Mouse (Mus musculus) forebrain, embryonic 12.5 days (tissue): ENCODE measurements around the gene Tmem246. TPM values are rescaled to one million over a fixed set of nuclear protein-coding genes. Genes with fewer than 3 reads are reported as not detected.

Experiments used
- ATAC-seq: fragments of 200-750 bp; cut with Nextera tagmentation; 2 replicates; pipeline ENCODE4 v1.8.0; 2017; ENCODE audit warnings: moderate TSS enrichment; ENCODE audit not compliant: low FRiP score
- H3K27ac ChIP-seq: fragments of 300-500 bp; sonication (generic); 2 replicates; pipeline ENCODE4 v1.5.1; 2016; ENCODE audit warnings: mild to moderate bottlenecking
- H3K27me3 ChIP-seq: fragments of 300-500 bp; sonication (generic); 2 replicates; pipeline ENCODE4 v1.6.1; 2016; ENCODE audit warnings: mild to moderate bottlenecking
- H3K36me3 ChIP-seq: fragments of 300-500 bp; sonication (generic); replicated peaks from 2 replicates; pipeline ENCODE4 v1.6.1; 2016; ENCODE audit warnings: mild to moderate bottlenecking
- H3K4me1 ChIP-seq: fragments of 300-500 bp; sonication (generic); 2 replicates; pipeline ENCODE4 v1.6.1; 2016
- H3K4me2 ChIP-seq: fragments of 300-500 bp; sonication (generic); 2 replicates; pipeline ENCODE4 v1.6.1; 2016; ENCODE audit warnings: mild to moderate bottlenecking, moderate library complexity
- H3K4me3 ChIP-seq: fragments of 300-500 bp; sonication (generic); replicated peaks from 2 replicates; pipeline ENCODE4 v1.5.1; 2016; ENCODE audit warnings: mild to moderate bottlenecking
- H3K9ac ChIP-seq: fragments of 300-500 bp; sonication (generic); 2 replicates; pipeline ENCODE4 v1.6.1; 2016; ENCODE audit warnings: mild to moderate bottlenecking
- H3K9me3 ChIP-seq: fragments of 300-500 bp; sonication (generic); 2 replicates; pipeline ENCODE4 v1.6.1; 2016
- WGBS: fragments of 180-500 bp; shearing (Covaris S2); methylation state at CpG from one replicate; pipeline ENCODE4 v1.1.7; 2016; 5-methylcytosine and 5-hydroxymethylcytosine counted together
- polyA plus RNA-seq: library from polyadenylated mRNA; unstranded; fragments of >200 nt; fragmentation: Nextera tagmentation; extraction: Ambion mirVana; gene quantifications from 2 replicates; pipeline ENCODE4 v1.2.1, GENCODE M21; 2016

The Tmem246 gene
- polyA plus RNA-seq, 1 experiment from 2014 or later = 21.7 TPM

- WGBS = 89% methylated on average over 1 of the region's 1 CpGs
Observed at GRCm38 (mm10) chr4:49605459-49605858, 7.8 kb upstream of the Tmem246 start.

GRCm38 (mm10) chr4:49604616-49605015, 6.9 kb upstream of the Tmem246 start:
- H3K9me3 ChIP-seq = no peaks in the 10 kb centered on the region
- H3K27ac ChIP-seq = no peak overlapping the region
- no peak overlapping the region for H3K4me3 ChIP-seq
- ATAC-seq = no peak
- H3K9ac ChIP-seq = no peak overlapping the region
- WGBS = 88% methylated on average over 5 of the region's 5 CpGs
- no peaks in the 10 kb centered on the region for H3K36me3 ChIP-seq
- H3K4me1 ChIP-seq = no peaks in the 10 kb centered on the region
- H3K27me3 ChIP-seq = 0 out of 2 replicates have a peak, but pooled peaks cover 3% of the 10 kb centered on the region
- no peak overlapping the region for H3K4me2 ChIP-seq

More at GRCm38 (mm10) chr4:49605459-49605858, 7.8 kb upstream of the Tmem246 start:
- no peak overlapping the region for H3K4me2 ChIP-seq
- no peak overlapping the region for H3K4me3 ChIP-seq
- H3K27me3 ChIP-seq = no peaks in the 10 kb centered on the region
- H3K9ac ChIP-seq = no peak overlapping the region
- H3K36me3 ChIP-seq = no peaks in the 10 kb centered on the region
- H3K4me1 ChIP-seq = no peaks in the 10 kb centered on the region
- H3K27ac ChIP-seq = no peak overlapping the region
- no peaks in the 10 kb centered on the region for H3K9me3 ChIP-seq
- no peak for ATAC-seq

GRCm38 (mm10) chr4:49604016-49604546, 6.4 kb upstream of the Tmem246 start:
- no peak overlapping the region for H3K27ac ChIP-seq

GRCm38 (mm10) chr4:49603161-49603560, 5.5 kb upstream of the Tmem246 start:
- 0 out of 2 replicates have a peak, but pooled peaks cover under 1% of the 10 kb centered on the region for H3K4me1 ChIP-seq
- no peak overlapping the region for H3K9ac ChIP-seq
- WGBS = 93% methylated on average over 2 of the region's 2 CpGs
- no peak for ATAC-seq
- no peak overlapping the region for H3K4me2 ChIP-seq
- H3K9me3 ChIP-seq = no peaks in the 10 kb centered on the region
- H3K27me3 ChIP-seq = peaks cover 6% of the 10 kb centered on the region; the same call in 1 of the 2 replicates
- no peaks in the 10 kb centered on the region for H3K36me3 ChIP-seq
- no peak overlapping the region for H3K27ac ChIP-seq
- no peak overlapping the region for H3K4me3 ChIP-seq

More at GRCm38 (mm10) chr4:49604016-49604546, 6.4 kb upstream of the Tmem246 start:
- H3K36me3 ChIP-seq = no peaks in the 10 kb centered on the region
- 48% methylated on average over 1 of the region's 1 CpGs for WGBS
- peaks cover 6% of the 10 kb centered on the region; the same call in 1 of the 2 replicates for H3K27me3 ChIP-seq
- no peak for ATAC-seq
- H3K4me2 ChIP-seq = no peak overlapping the region
- H3K4me3 ChIP-seq = no peak overlapping the region
- no peaks in the 10 kb centered on the region for H3K9me3 ChIP-seq
- no peaks in the 10 kb centered on the region for H3K4me1 ChIP-seq
- H3K9ac ChIP-seq = no peak overlapping the region

GRCm38 (mm10) chr4:49596846-49597182, 862 bp downstream of the Tmem246 start:
- Histone ChIP-seq H3K27me3 (peaks cover 6% of the 10 kb centered on the region; the same call in 1 of the 2 replicates), H3K36me3 (no peaks in the 10 kb centered on the region), H3K9ac (peak overlapping the region; percentile 64), H3K4me3 (peak overlapping the region; percentile 83), H3K9me3 (no peaks in the 10 kb centered on the region), H3K27ac (peak overlapping the region; percentile 65; the same call in 1 of the 2 replicates), H3K4me1 (0 out of 2 replicates have a peak, but pooled peaks cover 10% of the 10 kb centered on the region), H3K4me2 (peak overlapping the region; percentile 84)
- WGBS = under 1% methylated on average over 20 of the region's 20 CpGs
- no peak; the same call in 1 of the 2 replicates for ATAC-seq

GRCm38 (mm10) chr4:49590152-49590551, 7.5 kb downstream of the Tmem246 start:
- no peak overlapping the region for H3K9ac ChIP-seq
- 76% methylated on average over 2 of the region's 2 CpGs for WGBS
- H3K4me3 ChIP-seq = no peak overlapping the region
- ATAC-seq = no peak
- H3K36me3 ChIP-seq = peaks cover 19% of the 10 kb centered on the region; the same call in 1 of the 2 replicates
- no peak overlapping the region for H3K27ac ChIP-seq
- H3K27me3 ChIP-seq = no peaks in the 10 kb centered on the region
- no peaks in the 10 kb centered on the region for H3K9me3 ChIP-seq
- no peaks in the 10 kb centered on the region for H3K4me1 ChIP-seq
- H3K4me2 ChIP-seq = no peak overlapping the region

GRCm38 (mm10) chr4:49586811-49587210, 10.9 kb downstream of the Tmem246 start:
- whole genome bisulfite sequencing = 93% methylated on average over 10 of the region's 10 CpGs
- H3K27me3 ChIP-seq = no peaks in the 10 kb centered on the region
- no peak overlapping the region for H3K9ac ChIP-seq
- no peak overlapping the region for H3K4me3 ChIP-seq
- no peak overlapping the region for H3K4me2 ChIP-seq
- no peak for ATAC-seq
- H3K27ac ChIP-seq = no peak overlapping the region
- H3K9me3 ChIP-seq = no peaks in the 10 kb centered on the region
- H3K36me3 ChIP-seq = peaks cover 19% of the 10 kb centered on the region; the same call in 1 of the 2 replicates
- peaks cover 5% of the 10 kb centered on the region; the same call in 1 of the 2 replicates for H3K4me1 ChIP-seq

GRCm38 (mm10) chr4:49585524-49586101, 12.1 kb downstream of the Tmem246 start:
- Histone ChIP-seq H3K9ac (no peak overlapping the region), H3K27ac (no peak overlapping the region), H3K36me3 (peaks cover 19% of the 10 kb centered on the region; the same call in 1 of the 2 replicates), H3K4me1 (peaks cover 5% of the 10 kb centered on the region; the same call in 1 of the 2 replicates), H3K4me3 (no peak overlapping the region), H3K9me3 (no peaks in the 10 kb centered on the region), H3K27me3 (no peaks in the 10 kb centered on the region), H3K4me2 (no peak overlapping the region)
- ATAC-seq = no peak
- WGBS = 94% methylated on average over 7 of the region's 7 CpGs

- Histone ChIP-seq H3K27me3 (no peaks in the 10 kb centered on the region), H3K4me2 (no peak overlapping the region), H3K9me3 (no peaks in the 10 kb centered on the region), H3K9ac (no peak overlapping the region), H3K4me3 (no peak overlapping the region), H3K36me3 (peaks cover 19% of the 10 kb centered on the region; the same call in 1 of the 2 replicates), H3K4me1 (peaks cover 5% of the 10 kb centered on the region; the same call in 1 of the 2 replicates), H3K27ac (no peak overlapping the region)
- 65% methylated on average over 14 of the region's 14 CpGs for WGBS
- no peak; the same call in 1 of the 2 replicates for ATAC-seq
Observed at GRCm38 (mm10) chr4:49583965-49584831, 13.5 kb downstream of the Tmem246 start.

GRCm38 (mm10) chr4:49581256-49581655, 16.4 kb downstream of the Tmem246 start:
- H3K4me3 ChIP-seq = no peak overlapping the region
- peaks cover 5% of the 10 kb centered on the region; the same call in 1 of the 2 replicates for H3K4me1 ChIP-seq
- ATAC-seq = no peak
- H3K4me2 ChIP-seq = no peak overlapping the region
- H3K27ac ChIP-seq = no peak overlapping the region
- 79% methylated on average over 4 of the region's 4 CpGs for WGBS
- no peak overlapping the region for H3K9ac ChIP-seq
- H3K9me3 ChIP-seq = no peaks in the 10 kb centered on the region
- no peaks in the 10 kb centered on the region for H3K27me3 ChIP-seq
- peaks cover 12% of the 10 kb centered on the region; the same call in 1 of the 2 replicates for H3K36me3 ChIP-seq

GRCm38 (mm10) chr4:49572194-49572593, 25.5 kb downstream of the Tmem246 start:
- 89% methylated on average over 4 of the region's 4 CpGs for WGBS
- Histone ChIP-seq H3K36me3 (no peaks in the 10 kb centered on the region), H3K9ac (no peak overlapping the region), H3K4me2 (no peak overlapping the region), H3K4me3 (no peak overlapping the region), H3K9me3 (no peaks in the 10 kb centered on the region), H3K27me3 (0 out of 2 replicates have a peak, but pooled peaks cover 3% of the 10 kb centered on the region), H3K27ac (no peak overlapping the region), H3K4me1 (no peaks in the 10 kb centered on the region)
- no peak for ATAC-seq

GRCm38 (mm10) chr4:49567613-49568012, 30.1 kb downstream of the Tmem246 start:
- 29% methylated on average over 3 of the region's 3 CpGs for WGBS
- H3K36me3 ChIP-seq = no peaks in the 10 kb centered on the region
- peak; percentile 81 for ATAC-seq
- no peaks in the 10 kb centered on the region for H3K9me3 ChIP-seq
- H3K9ac ChIP-seq = no peak overlapping the region
- no peak overlapping the region for H3K27ac ChIP-seq
- H3K4me2 ChIP-seq = no peak overlapping the region
- H3K4me3 ChIP-seq = no peak overlapping the region
- H3K27me3 ChIP-seq = 0 out of 2 replicates have a peak, but pooled peaks cover 3% of the 10 kb centered on the region
- H3K4me1 ChIP-seq = no peaks in the 10 kb centered on the region
